Mouse (Mus musculus) left cerebral cortex, adult 8-10 months (tissue): ENCODE results near the gene Akap4. TPM values are rescaled to one million over a fixed set of nuclear protein-coding genes. Genes with fewer than 3 reads are reported as not detected.

Experiments used
- DNase-seq, 2 experiments: peaks; one replicate each; pipeline ENCODE4 v3.0.0; 2022; ENCODE audit warnings: low spot score in 2 of 2
- total RNA-seq, 4 experiments: library from RNA; stranded (reverse); gene quantifications; 2 replicates each; pipeline ENCODE4 v1.2.4; 2022

Akap4 gene
- total RNA-seq: not detected

DNA sequence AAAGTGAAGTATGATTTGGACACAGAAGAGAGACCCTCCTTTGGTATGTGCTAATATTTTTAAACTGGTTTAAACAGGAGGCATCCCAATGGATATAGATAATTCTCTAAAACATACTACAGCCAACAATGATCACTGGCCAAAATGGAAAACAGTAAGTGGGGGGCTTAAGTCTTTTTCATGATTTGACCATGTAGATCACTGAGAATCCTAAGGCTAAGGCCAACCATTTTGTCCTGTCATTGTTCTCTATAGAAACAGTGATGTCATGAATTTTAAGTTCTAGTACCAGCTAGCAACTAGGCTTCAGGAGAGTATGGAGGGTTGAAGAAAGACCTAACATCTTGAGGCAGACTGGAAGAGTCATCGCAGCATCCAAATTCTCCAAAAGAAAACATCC, at the start of gene Akap4:
TSS of gene Akap4 (plus strand) at position 301 of the 400 bp plus-strand sequence.
- DNase-seq: no peak

DNA sequence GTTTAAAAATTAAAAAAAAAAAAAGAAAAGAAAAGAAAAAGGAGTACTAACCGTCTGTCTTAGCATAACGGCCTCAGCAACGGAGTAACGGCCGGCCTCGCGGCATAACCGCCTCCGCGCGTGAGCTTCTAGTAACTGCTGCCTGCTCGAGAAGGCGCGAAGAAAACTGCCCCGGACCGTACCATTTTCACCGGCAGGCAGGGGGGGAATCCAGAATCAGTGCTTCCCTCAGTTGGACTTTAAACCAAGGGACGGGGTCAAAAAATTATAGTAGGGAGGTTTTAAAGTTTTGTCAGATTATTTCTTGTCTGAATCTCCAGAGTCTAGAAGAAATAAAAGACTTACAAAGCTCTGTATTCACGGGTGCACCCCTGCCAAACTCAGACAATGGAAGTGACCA, 25.8 kb upstream of the Akap4 start, which contains the start of gene Ccnb3:
TSS of gene Ccnb3 (minus strand) at position 101 of the 400 bp plus-strand sequence.
- no peak for DNase-seq

DNA sequence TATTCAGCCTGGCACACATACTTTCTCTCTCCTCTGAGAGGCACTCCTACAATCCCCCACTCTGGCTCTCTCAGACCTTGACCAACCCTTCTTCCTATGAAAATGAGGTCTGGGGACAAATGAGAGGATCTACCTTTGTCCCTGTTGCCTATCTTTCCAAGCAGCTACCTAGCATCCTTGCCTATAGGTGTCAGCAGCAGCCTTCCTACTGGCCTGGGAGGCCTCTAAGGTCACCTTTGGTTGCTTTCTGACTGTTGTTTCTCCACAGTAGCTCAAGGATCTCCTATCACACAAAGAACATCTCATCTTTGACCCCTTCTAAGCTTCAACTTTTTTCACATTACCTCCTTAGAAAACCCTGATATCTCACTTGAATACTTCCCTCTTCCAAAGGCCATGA, 10.3 kb upstream of the Akap4 start:
- no peak for DNase-seq

DNA sequence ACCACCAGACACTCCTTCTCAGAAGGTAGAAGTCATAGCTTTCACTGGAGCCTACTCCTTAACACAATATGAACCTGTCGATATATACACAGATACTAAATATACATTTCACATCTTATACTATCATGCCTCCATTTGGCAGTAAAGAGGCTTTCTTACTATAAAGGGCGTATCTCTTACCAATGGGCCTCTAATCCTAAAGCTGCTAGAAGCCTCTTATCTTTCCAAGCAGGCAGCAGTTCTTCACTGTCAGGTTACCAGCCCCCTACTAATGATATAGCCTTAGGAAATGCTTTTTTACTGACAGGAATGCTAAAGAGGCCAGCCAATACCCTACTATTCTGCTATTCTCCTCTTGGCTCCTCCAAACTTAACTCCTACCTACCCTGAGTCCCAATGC, 9.7 kb upstream of the Akap4 start:
- DNase-seq: no peak

DNA sequence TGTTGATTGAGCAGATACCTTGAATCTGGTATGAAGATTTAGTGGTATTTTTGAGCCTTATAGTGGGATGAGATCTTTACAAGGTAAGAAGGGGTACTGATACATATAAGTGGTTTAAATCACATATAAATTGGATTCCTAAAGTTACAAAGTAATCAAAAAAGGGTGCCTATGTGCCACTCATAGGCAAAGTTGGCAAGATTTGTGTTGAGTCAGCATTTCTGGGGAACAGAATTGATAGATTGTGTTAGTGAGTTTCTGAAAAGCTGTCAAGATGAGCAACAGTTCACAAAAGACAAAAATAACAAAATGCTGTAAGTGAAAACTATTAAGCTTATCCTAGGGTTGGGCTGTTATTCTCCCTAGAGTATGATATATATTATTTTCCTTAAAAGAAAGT, 3.2 kb upstream of the Akap4 start:
- no peak for DNase-seq

DNA sequence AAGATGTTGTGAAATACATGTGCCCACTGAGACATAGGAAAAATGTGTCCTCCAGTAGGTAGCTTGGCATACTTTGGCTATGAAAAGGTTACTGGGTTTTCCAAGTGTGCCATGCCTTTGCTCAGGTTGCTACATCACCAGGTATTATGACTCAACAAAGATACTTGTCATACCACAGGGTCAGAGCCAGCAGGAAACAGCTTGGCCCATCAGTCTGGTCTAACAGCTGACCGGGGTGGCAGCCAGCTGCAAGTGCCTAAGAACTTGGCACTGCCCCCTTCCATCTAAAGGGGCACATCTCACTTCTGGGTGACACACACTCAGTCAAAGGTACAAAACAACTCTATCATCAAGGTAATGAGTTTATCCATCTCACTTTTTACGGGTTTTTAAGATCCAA, 683 bp downstream of the Akap4 start:
- no peak for DNase-seq

DNA sequence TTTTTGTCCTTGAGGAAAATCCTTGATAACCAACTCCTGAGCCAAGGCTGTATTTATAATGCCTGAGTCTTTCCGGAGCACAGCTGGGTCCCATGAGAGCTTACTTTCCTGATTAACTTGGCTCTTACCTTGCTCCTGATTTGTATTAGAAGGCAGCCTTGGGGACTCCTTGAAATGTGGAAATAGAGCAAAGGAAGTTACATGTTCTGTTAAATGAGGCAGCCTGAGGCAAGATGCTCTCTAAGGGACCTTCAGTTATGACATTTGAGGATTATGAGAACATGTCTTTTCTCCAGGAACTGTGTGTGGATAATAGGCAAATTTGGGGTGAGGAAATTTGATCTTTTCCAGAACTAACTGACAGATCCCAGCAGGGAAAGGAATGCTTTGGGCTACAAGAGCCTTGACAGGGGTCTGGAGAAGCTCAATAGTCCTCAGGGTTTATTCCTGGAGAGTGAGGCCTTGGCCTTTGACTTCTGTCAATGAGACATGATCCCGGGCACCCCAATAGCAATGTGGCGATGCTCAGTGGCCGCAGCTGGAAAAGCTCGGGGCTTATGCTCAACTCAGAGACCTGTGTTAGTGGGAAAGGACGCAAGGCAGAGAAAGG, 12.6 kb downstream of the Akap4 start:
- DNase-seq: no peak

DNA sequence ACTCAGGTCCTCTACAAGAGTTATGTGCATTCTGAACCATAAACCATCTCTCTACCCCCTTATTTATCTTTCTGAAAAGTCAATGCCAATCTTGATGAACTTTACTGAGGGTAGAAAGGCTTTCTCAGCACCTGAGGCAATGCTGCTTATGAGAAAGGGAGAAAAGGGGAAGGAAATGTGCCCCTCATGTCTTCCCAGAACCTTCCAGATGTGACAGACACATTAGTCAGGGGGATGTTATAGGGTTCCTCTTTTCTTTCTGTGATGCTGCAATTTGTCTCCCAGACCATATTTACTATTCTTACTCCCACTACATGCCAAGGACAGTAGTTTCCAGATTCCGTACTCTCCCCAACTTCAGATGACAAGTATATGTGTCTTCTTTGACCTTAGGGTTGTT, 18.6 kb downstream of the Akap4 start:
- DNase-seq: no peak

DNA sequence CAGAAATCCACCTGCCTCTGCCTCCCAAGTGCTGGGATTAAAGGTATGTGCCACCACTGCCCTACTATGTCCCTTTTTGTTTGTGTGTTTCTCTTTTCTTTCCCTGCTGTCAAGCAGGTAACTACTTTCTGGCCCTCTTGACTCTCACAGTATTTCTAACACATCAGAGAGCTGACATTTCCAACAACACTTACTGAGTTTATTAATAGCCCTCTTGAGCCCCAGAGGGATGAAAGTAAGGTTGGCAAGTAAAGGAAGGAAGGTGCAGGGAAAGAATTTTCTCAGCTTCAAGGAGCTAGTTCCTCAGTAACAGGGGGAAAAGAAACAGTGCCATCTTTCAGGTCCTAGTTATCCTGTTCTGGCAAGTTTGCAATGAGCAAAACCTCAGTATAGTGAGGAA, 23.0 kb downstream of the Akap4 start:
- no peak for DNase-seq

DNA sequence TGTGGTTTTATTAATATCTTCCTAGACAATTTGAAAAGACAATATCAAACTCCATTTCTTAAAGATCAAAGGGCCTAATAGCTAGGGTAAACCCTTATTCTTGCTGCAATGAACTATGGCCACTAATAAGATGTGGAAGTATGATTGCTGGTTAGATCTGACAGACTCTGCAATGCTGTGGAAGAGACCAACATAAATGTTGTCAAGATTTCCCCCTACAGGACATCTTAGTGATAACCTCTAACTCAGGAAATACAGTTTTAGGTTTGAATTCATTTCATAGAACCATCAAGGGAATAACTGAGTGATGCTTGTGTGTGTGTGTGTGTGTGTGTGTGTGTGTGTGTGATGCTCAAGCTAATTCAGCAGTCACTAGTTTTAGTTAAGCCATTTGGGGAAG, 35.0 kb downstream of the Akap4 start:
- DNase-seq: no peak

DNA sequence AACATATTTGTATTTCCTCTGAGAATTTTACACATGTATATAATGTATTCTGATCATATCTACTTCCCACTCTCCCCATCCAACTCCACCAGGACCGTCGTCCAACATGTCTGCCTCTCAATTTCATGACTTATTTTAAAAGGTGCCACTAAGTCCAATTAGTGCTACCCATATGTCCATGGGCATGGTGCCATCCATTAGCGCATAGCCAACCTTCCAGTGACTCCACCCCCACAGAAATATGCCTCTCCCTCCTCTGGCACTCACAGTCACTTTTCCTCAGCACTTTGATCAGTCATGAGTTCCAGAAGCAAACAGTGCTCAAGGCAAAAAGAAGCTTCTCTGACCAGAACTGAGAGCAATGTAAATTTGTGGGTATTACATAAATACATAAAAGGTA, 47.6 kb downstream of the Akap4 start:
- no peak for DNase-seq

DNA sequence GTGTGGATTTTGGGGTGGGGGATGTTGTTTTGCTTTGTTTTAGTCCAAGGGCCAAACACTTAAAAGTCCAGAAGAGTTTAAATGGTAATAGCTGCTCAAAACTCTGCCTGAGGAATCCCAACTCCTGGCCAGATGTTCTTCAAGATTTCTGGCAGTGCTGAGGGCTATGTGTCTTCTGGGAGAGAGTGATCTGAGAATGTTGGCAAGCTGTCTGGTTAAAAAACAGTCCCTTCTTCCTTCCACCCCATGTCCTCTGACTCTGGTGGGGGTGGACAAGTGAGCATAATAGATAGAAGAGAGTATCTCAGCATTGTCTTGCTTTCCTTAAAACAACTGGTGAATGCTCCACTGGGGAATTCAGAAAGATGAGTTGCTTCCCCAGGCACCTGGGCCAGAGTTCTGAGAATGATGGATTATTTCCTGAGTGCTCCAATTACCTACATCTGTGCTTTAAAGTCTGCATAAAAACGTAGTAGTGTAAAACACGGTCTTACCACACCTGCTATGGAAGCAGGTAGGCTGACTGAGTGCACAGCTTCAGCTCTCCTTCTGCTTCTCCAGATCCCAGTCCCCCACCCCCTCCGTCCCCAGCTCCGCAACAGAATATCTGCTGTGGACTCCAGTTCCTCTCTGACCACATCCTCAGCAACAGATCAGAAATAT, 54.4 kb downstream of the Akap4 start:
- no peak for DNase-seq

Other genes starting within 250 kb of the Akap4 start
- gene Ccnb3, start 25.9 kb upstream of the Akap4 start, total RNA-seq: not detected